Mouse (Mus musculus) midbrain, embryonic 14.5 days (tissue): ENCODE data around the gene Fsd1. TPM values are rescaled to one million over a fixed set of nuclear protein-coding genes. Genes with fewer than 3 reads are reported as not detected.

Experiments used
- ATAC-seq: fragments of 200-750 bp; cut with Nextera tagmentation; 2 replicates; pipeline ENCODE4 v1.8.0; 2017; ENCODE audit warnings: moderate number of reproducible peaks, moderate library complexity; ENCODE audit not compliant: low FRiP score, low TSS enrichment
- DNase-seq: peaks from one replicate; pipeline ENCODE4 v3.0.0-alpha.2; 2015
- H3K27ac ChIP-seq: fragments of 300-500 bp; sonication (generic); replicated peaks from 2 replicates; pipeline ENCODE4 v1.5.1; 2014; ENCODE audit warnings: mild to moderate bottlenecking, low read depth, low read length, moderate library complexity
- H3K27me3 ChIP-seq: fragments of 300-500 bp; sonication (generic); 2 replicates; pipeline ENCODE4 v1.6.1; 2014; ENCODE audit warnings: low read length, control low read depth, mixed read lengths; ENCODE audit not compliant: control insufficient read depth, insufficient read depth
- H3K36me3 ChIP-seq: fragments of 300-500 bp; sonication (generic); 2 replicates; pipeline ENCODE4 v1.6.1; 2014; ENCODE audit warnings: low read length, control low read depth; ENCODE audit not compliant: control insufficient read depth, insufficient read depth
- H3K4me1 ChIP-seq: fragments of 300-500 bp; sonication (generic); 2 replicates; pipeline ENCODE4 v1.6.1; 2014; ENCODE audit warnings: mild to moderate bottlenecking, antibody characterized with exemption, low read length, control low read depth; ENCODE audit not compliant: control insufficient read depth, insufficient read depth
- H3K4me2 ChIP-seq: fragments of 300-500 bp; sonication (generic); 2 replicates; pipeline ENCODE4 v1.6.1; 2014; ENCODE audit warnings: mild to moderate bottlenecking, low read length, moderate library complexity
- H3K4me3 ChIP-seq: fragments of 300-500 bp; sonication (generic); replicated peaks from 2 replicates; pipeline ENCODE4 v1.5.1; 2014; ENCODE audit warnings: low read depth, low read length
- H3K9ac ChIP-seq: fragments of 300-500 bp; sonication (generic); replicated peaks from 2 replicates; pipeline ENCODE4 v1.6.1; 2014; ENCODE audit warnings: mild to moderate bottlenecking, low read length, moderate library complexity
- H3K9me3 ChIP-seq: fragments of 300-500 bp; sonication (generic); 2 replicates; pipeline ENCODE4 v1.6.1; 2016; ENCODE audit warnings: low read length, control low read depth, mixed read lengths; ENCODE audit not compliant: control insufficient read depth
- WGBS: fragments of 180-500 bp; shearing (Covaris S2); extraction: QIAGEN DNeasy Blood & Tissue Kit; methylation state at CpG from one replicate; pipeline ENCODE4 v1.1.7; 2014; 5-methylcytosine and 5-hydroxymethylcytosine counted together
- polyA plus RNA-seq: library from polyadenylated mRNA; unstranded; fragments of >200 nt; fragmentation: Nextera tagmentation; extraction: Ambion mirVana; gene quantifications from 2 replicates; pipeline ENCODE4 v1.2.1, GENCODE M21; 2014

The Fsd1 gene
- polyA plus RNA-seq, 1 experiment from 2014 or later, result 141 TPM

DNA sequence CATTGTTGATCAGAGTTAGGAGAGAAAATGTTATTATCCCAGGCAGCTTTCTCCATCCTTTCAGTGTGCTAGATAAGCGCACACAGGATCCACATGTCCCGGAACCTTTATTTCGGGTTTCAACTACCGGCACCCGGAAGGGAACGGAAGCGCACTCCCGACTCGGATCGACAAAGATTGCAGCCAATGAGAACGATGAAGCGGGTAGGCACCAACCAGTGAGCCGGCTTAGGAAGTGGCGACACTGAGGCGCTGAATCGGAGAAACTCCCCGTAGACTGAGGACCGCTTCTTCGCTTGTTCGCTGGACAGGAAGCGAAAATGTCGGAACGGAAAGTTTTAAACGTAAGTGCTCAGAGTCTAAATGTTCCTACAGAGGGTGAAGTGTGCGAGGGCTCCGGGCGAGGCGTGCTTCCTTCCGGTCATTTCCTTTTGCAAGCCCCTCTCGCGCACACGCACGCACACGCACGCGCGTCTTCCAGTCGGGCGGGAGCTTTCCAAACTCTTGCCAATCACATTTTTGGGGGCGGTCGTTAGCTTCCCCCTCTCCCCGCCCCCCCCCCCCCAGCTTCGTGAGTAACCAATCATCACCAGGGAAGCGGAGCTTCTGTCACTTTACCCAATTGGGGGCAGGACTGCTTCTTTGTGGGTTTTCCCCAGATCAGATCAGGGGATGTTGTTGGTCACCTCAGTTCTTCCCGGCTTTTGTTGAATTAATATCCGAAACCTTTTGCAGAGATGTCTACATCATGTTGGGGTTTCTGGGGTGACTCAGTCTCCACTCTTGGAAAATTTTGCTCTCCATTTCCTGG lies 27.2 kb upstream of the Fsd1 start, which contains the start of gene Yju2:
Gene Yju2 (plus strand): TSS at position 182 of the 811 bp plus-strand sequence.
- Histone ChIP-seq H3K27ac (peak within 1 kb of the TSS; percentile 85), H3K27me3 (0 out of 2 replicates have a peak, but pooled peaks cover 9% of the 10 kb centered on the region), H3K36me3 (peaks cover 14% of the 10 kb centered on the region), H3K4me2 (peak within 1 kb of the TSS; percentile 74), H3K4me3 (peak within 1 kb of the TSS; percentile 44), H3K9ac (peak within 1 kb of the TSS; percentile 53), H3K4me1 (peaks cover 28% of the 10 kb centered on the region), H3K9me3 (no peaks in the 10 kb centered on the region)
- peak; percentile 97 for DNase-seq
- peak; percentile 91 for ATAC-seq
- 0% methylated on average over 45 of the region's 46 CpGs for WGBS

DNA sequence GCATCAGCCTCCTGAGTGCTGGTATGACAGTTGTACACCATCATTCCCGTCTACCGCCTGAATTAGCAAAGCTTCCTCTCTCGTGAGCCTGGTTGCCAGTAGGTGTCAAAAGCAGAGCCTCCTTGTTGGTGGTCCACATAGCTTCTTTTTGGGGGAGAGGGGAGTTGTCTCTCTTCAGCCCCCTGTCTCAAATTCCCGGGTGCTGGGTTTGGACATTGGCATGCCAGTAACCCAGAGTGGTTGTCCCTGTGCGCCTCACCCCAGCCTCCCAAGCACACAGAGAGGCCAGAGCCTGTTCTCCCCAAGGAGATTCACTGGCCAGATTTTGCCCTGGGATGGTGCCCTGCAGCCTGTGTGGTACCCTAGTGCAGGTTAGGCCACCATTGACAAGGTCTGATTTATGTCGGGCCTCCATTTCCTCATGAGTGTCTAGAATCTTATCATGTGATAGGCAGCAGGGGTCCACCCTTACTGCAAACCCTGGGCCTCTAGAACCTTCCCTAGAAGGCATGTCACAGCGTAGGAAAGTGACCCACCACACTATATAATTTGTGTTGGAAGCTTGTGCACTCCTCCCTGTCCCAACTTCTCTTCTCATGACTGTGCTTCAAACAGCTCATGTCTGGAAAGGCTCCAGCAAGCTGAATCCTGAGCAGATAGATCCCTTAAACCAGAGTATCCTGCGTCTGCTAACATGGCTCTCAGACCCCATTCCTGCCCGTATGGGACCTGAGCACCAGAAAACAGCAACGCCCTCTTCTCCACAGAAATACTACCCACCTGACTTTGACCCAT lies 26.2 kb upstream of the Fsd1 start:
- DNase-seq (no peak), ATAC-seq (no peak)
- H3K36me3 ChIP-seq, result peaks cover 23% of the 10 kb centered on the region
- 0 out of 2 replicates have a peak, but pooled peaks cover under 1% of the 10 kb centered on the region for H3K27me3 ChIP-seq
- 75% methylated on average over 10 of the region's 10 CpGs for WGBS
- peak overlapping the region; percentile 37; the same call in 1 of the 2 replicates for H3K9ac ChIP-seq
- peak overlapping the region; percentile 79 for H3K27ac ChIP-seq
- peaks cover 28% of the 10 kb centered on the region for H3K4me1 ChIP-seq
- H3K4me2 ChIP-seq, result peak overlapping the region; percentile 74
- H3K4me3 ChIP-seq, result peak overlapping the region; percentile 44
- no peaks in the 10 kb centered on the region for H3K9me3 ChIP-seq

- Histone ChIP-seq H3K4me1 (peaks cover 28% of the 10 kb centered on the region), H3K27me3 (no peaks in the 10 kb centered on the region), H3K36me3 (peaks cover 27% of the 10 kb centered on the region), H3K4me3 (no peak overlapping the region), H3K9me3 (no peaks in the 10 kb centered on the region), H3K27ac (no peak overlapping the region), H3K4me2 (no peak overlapping the region), H3K9ac (no peak overlapping the region)
- ATAC-seq (no peak), DNase-seq (no peak)
Measured at GRCm38 (mm10) chr17:55960791-55961190, 25.5 kb upstream of the Fsd1 start.

- ATAC-seq (no peak), DNase-seq (no peak)
- no peaks in the 10 kb centered on the region for H3K9me3 ChIP-seq
- peaks cover 34% of the 10 kb centered on the region for H3K36me3 ChIP-seq
- no peak overlapping the region for H3K4me3 ChIP-seq
- H3K4me2 ChIP-seq, result no peak overlapping the region
- no peak overlapping the region for H3K9ac ChIP-seq
- peaks cover 25% of the 10 kb centered on the region for H3K4me1 ChIP-seq
- H3K27me3 ChIP-seq, result no peaks in the 10 kb centered on the region
- 93% methylated on average over 7 of the region's 7 CpGs for WGBS
- no peak overlapping the region for H3K27ac ChIP-seq
Measured at GRCm38 (mm10) chr17:55961631-55962030, 24.7 kb upstream of the Fsd1 start.

GRCm38 (mm10) chr17:55963171-55963570 lies 23.1 kb upstream of the Fsd1 start:
- WGBS, result 84% methylated on average over 14 of the region's 14 CpGs
- H3K9ac ChIP-seq, result no peak overlapping the region
- H3K27me3 ChIP-seq, result no peaks in the 10 kb centered on the region
- no peaks in the 10 kb centered on the region for H3K9me3 ChIP-seq
- peaks cover 19% of the 10 kb centered on the region for H3K4me1 ChIP-seq
- H3K4me3 ChIP-seq, result no peak overlapping the region
- DNase-seq (no peak), ATAC-seq (no peak)
- H3K36me3 ChIP-seq, result peaks cover 35% of the 10 kb centered on the region
- H3K4me2 ChIP-seq, result no peak overlapping the region
- no peak overlapping the region for H3K27ac ChIP-seq

DNA sequence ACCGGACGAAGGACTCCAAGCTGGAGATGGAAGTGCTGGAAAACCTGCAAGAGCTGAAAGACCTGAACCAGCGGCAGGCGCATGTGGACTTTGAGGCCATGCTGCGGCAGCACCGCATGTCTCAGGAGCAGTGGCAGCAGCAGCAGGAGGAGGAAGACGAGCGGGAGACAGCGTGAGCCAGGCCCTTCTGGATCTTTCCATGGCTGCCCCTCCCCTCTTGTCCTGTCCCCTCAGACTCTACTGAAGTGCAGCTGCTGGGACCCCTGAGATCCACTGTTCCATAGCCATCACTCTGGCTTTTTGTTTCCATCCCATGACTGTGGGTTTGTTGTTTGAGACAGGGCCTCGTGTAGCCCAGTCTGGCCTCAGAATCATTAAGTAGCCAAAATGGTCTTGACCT lies 21.8 kb upstream of the Fsd1 start:
- H3K27ac ChIP-seq, result no peak overlapping the region
- H3K36me3 ChIP-seq, result peaks cover 35% of the 10 kb centered on the region
- no peak overlapping the region for H3K9ac ChIP-seq
- no peak overlapping the region for H3K4me2 ChIP-seq
- no peak overlapping the region for H3K4me3 ChIP-seq
- no peaks in the 10 kb centered on the region for H3K27me3 ChIP-seq
- no peak for ATAC-seq
- H3K4me1 ChIP-seq, result peaks cover 26% of the 10 kb centered on the region
- 95% methylated on average over 10 of the region's 10 CpGs for WGBS
- DNase-seq, result no peak
- no peaks in the 10 kb centered on the region for H3K9me3 ChIP-seq

DNA sequence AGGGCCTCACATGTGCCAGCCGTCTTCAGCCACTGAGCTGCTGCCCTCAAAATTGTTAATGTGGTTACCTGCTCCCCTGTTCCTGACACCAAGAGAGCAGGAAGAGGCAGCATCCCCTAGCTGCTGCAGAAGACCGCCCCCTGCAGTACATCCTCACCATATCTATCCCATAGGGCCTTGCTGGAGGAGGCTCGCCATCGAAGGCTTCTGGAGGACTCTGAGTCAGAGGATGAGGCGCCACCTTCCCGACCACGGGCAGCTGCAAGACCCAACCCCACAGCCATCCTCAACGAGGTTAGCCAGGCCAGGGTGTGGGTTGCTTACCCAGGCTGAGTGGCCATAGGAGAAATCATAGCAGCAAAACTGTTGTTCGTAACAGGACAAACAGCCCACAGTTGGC lies 21.3 kb upstream of the Fsd1 start:
- Histone ChIP-seq H3K36me3 (peaks cover 35% of the 10 kb centered on the region), H3K4me3 (no peak overlapping the region), H3K4me1 (peaks cover 26% of the 10 kb centered on the region), H3K27me3 (no peaks in the 10 kb centered on the region), H3K9me3 (no peaks in the 10 kb centered on the region), H3K9ac (no peak overlapping the region), H3K4me2 (no peak overlapping the region), H3K27ac (no peak overlapping the region)
- no peak for DNase-seq
- 85% methylated on average over 9 of the region's 9 CpGs for WGBS
- no peak for ATAC-seq

DNA sequence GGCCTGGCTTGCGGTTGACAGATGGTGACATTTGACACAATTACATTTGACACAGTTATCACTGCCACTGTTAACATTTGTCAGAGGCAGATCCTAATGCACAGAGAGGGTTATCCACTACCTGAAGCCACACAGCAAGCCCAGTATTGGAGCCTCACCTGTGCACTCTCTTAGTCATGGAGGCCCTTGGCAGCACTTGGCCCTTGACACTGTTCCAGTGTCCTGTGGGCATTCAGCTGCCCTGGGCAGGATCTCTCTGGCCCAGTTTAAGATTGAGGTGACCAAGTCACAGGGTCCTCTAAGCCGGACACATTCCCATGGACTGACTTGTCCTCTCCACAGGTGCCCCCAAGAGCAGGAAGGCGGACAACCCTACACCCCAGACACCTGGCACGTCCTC lies 19.1 kb upstream of the Fsd1 start:
- no peak for ATAC-seq
- peaks cover 34% of the 10 kb centered on the region for H3K4me1 ChIP-seq
- peak overlapping the region; percentile 93 for H3K27ac ChIP-seq

More for the DNA sequence above, 19.1 kb upstream of the Fsd1 start:
- 92% methylated on average over 4 of the region's 4 CpGs for WGBS
- DNase-seq, result no peak
- Histone ChIP-seq H3K4me3 (no peak overlapping the region), H3K9ac (0 out of 2 replicates have a peak overlapping the region, but pooled peaks have one; percentile 16), H3K27me3 (no peaks in the 10 kb centered on the region), H3K9me3 (no peaks in the 10 kb centered on the region), H3K4me2 (no peak overlapping the region), H3K36me3 (peaks cover 24% of the 10 kb centered on the region)
